In genomic region chr9:65827344-65828015, GRCm38 (mm10) we compare ENCODE assay signal across 8 mouse cellular contexts. TPM values are rescaled to one million over a fixed set of nuclear protein-coding genes. Genes with fewer than 3 reads are reported as not detected.
DNase-seq lines count a peak whose midpoint lies in the region; ATAC-seq lines count a peak whose summit lies in the region.

Gene Zfp609 (minus strand): TSS chr9:65827564.

- WGBS in intestine, embryonic 15.5 days: under 1% methylated on average over 62 of the region's 76 CpGs

- H3K4me3 ChIP-seq in intestine, embryonic 15.5 days (replicated peaks): peak within 1 kb of the TSS; percentile 92

- peaks cover 28% of the 10 kb centered on the region for H3K4me1 ChIP-seq in intestine, embryonic 15.5 days (replicated peaks)

- peak within 1 kb of the TSS; percentile 99 for H3K27ac ChIP-seq in intestine, embryonic 15.5 days

- no peaks in the 10 kb centered on the region for H3K36me3 ChIP-seq in intestine, embryonic 15.5 days

- peak; percentile 91 for ATAC-seq in intestine, embryonic 15.5 days
- ATAC-seq in megakaryocyte-erythroid progenitor cell, adult 5-6 weeks (replicated peaks; ENCODE audit: low FRiP score, low TSS enrichment, poor library complexity, severe bottlenecking): peak; percentile 74

- peak; percentile 95 for DNase-seq in adrenal gland, adult 2 months
- peak; percentile 96 for DNase-seq in embryo, embryonic 11 days
- peak; percentile 91 to 97 for DNase-seq in gastrocnemius, postnatal 36 days
- peak; percentile 96 for DNase-seq in left cerebral cortex, postnatal 14 days (ENCODE audit: low spot score in 2 of 2)
- DNase-seq in right cerebral cortex, postnatal 14 days: peak; percentile 95
- DNase-seq in urinary bladder, postnatal 25 days (ENCODE audit: low spot score): peak; percentile 93

- peak within 1 kb of the TSS; percentile 96 for H3K9ac ChIP-seq in intestine, embryonic 15.5 days

- H3K27me3 ChIP-seq in intestine, embryonic 15.5 days (replicated peaks): no peaks in the 10 kb centered on the region

- H3K4me2 ChIP-seq in intestine, embryonic 15.5 days (replicated peaks): peak within 1 kb of the TSS; percentile 70

- H3K9me3 ChIP-seq in intestine, embryonic 15.5 days: no peaks in the 10 kb centered on the region

- intact Hi-C loops in gastrocnemius, postnatal 36 days (cut with DNase I): loop anchor here (5.0 kb wide), 5 partner anchors 55 to 220 kb away; no protein-coding TSS in a partner anchor
- intact Hi-C loops in left cerebral cortex, postnatal 14 days (cut with DNase I): loop anchor here (5.0 kb wide), 1 partner anchor 55 kb away; no protein-coding TSS in a partner anchor

RNA-seq across cellular contexts. Expression of gene Zfp609, which starts in this region (rescaled TPM):
- 10 to 100 TPM; 23.9 to 33.2 TPM for total RNA-seq in adrenal gland, adult 2 months (2021)
- 6.2 and 9.3 TPM in 2 replicates for polyA plus RNA-seq in adrenal gland, adult 2 months (2012; rRNA removed)
- 10 to 100 TPM; 16.3 to 17.8 TPM for total RNA-seq in gastrocnemius, postnatal 36 days (2021)
- 5.6 TPM in 2 replicates for polyA plus RNA-seq in intestine, embryonic 15.5 days (2015; fragmentation: Nextera tagmentation; extraction: Ambion mirVana)
- 10 to 100 TPM; 38.1 to 38.4 TPM for total RNA-seq in left cerebral cortex, postnatal 14 days (2021)
- 25.5 and 31.8 TPM in 2 replicates for total RNA-seq in megakaryocyte-erythroid progenitor cell, adult 5-6 weeks (2014; fragmentation: Nextera tagmentation)
- 3.6 and 13.8 TPM in 2 replicates for total RNA-seq in megakaryocyte-erythroid progenitor cell, adult 5-6 weeks (2017)

Comparison
In these comparisons a context has a peak if more than half of its experiments do, and no peak if none do; other contexts are left out.
1. Peak in every context shown above with its lines: DNase-seq, ATAC-seq, H3K4me3 ChIP-seq and H3K27ac ChIP-seq.